Mouse (Mus musculus): Measurements from ENCODE around the gene Susd3.

- TF ChIP-seq CTCF (IDR thresholded peaks at IDR 0.05; ENCODE audit: insufficient read depth, low read length) (no peak), POLR2A (IDR thresholded peaks at IDR 0.05; ENCODE audit: borderline replicate concordance, extremely low read depth, low read depth, low read length) (no peak)
Observed at GRCm38 (mm10) chr13:49242321-49243065, 6.0 kb downstream of the Susd3 start.

All from lung, adult 2 months (tissue).